Mouse (Mus musculus) lung, postnatal 0 days (tissue): ENCODE measurements around the gene Neu3. TPM values are rescaled to one million over a fixed set of nuclear protein-coding genes. Genes with fewer than 3 reads are reported as not detected.

ENCODE experiments used
- ATAC-seq: fragments of 200-750 bp; cut with Nextera tagmentation; 2 replicates; pipeline ENCODE4 v1.8.0; 2017; ENCODE audit warnings: moderate library complexity
- DNase-seq: peaks from one replicate; pipeline ENCODE4 v3.0.0-alpha.2; 2016; ENCODE audit warnings: low spot score
- H3K27ac ChIP-seq: fragments of 300-500 bp; sonication (generic); 2 replicates; pipeline ENCODE4 v1.5.1; 2014; ENCODE audit warnings: antibody characterized with exemption, mild to moderate bottlenecking, low read length, mixed read lengths
- H3K27me3 ChIP-seq: fragments of 300-500 bp; sonication (generic); replicated peaks from 2 replicates; pipeline ENCODE4 v1.6.1; 2014; ENCODE audit warnings: low read length, mixed read lengths; ENCODE audit not compliant: insufficient read depth
- H3K36me3 ChIP-seq: fragments of 300-500 bp; sonication (generic); 2 replicates; pipeline ENCODE4 v1.6.1; 2014; ENCODE audit warnings: low read length, mixed read lengths; ENCODE audit not compliant: insufficient read depth
- H3K4me1 ChIP-seq: fragments of 300-500 bp; sonication (generic); 2 replicates; pipeline ENCODE4 v1.6.1; 2014; ENCODE audit warnings: antibody characterized with exemption, low read depth, low read length, mixed read lengths; ENCODE audit not compliant: insufficient read depth
- H3K4me2 ChIP-seq: fragments of 300-500 bp; sonication (generic); replicated peaks from 2 replicates; pipeline ENCODE4 v1.6.1; 2014; ENCODE audit warnings: low read depth, mild to moderate bottlenecking, low read length, moderate library complexity, mixed read lengths
- H3K4me3 ChIP-seq: fragments of 300-500 bp; sonication (generic); 2 replicates; pipeline ENCODE4 v1.5.1; 2014; ENCODE audit warnings: low read depth, low read length
- H3K9ac ChIP-seq: fragments of 300-500 bp; sonication (generic); replicated peaks from 2 replicates; pipeline ENCODE4 v1.6.1; 2014; ENCODE audit warnings: low read depth, mild to moderate bottlenecking
- H3K9me3 ChIP-seq: fragments of 300-500 bp; sonication (generic); 2 replicates; pipeline ENCODE4 v1.6.1; 2016; ENCODE audit warnings: low read length, mixed read lengths
- CTCF ChIP-seq: IDR thresholded peaks from 2 replicates; pipeline ENCODE4 v1.5.1; 2016; ENCODE audit warnings: antibody characterized with exemption, mild to moderate bottlenecking
- EP300 ChIP-seq: IDR thresholded peaks from 2 replicates; pipeline ENCODE4 v1.6.1; 2016; ENCODE audit warnings: antibody characterized with exemption, mild to moderate bottlenecking, control low read depth
- WGBS: fragments of 180-500 bp; shearing (Covaris S2); extraction: QIAGEN DNeasy Blood & Tissue Kit; methylation state at CpG from one replicate; pipeline ENCODE4 v1.1.7; 2014; 5-methylcytosine and 5-hydroxymethylcytosine counted together
- polyA plus RNA-seq: library from polyadenylated mRNA; unstranded; fragments of >200 nt; fragmentation: Nextera tagmentation; extraction: Ambion mirVana; gene quantifications from 2 replicates; pipeline ENCODE4 v1.2.1, GENCODE M21; 2015

Neu3 gene
- polyA plus RNA-seq, 1 experiment from 2014 or later, result 7.6 TPM

DNA sequence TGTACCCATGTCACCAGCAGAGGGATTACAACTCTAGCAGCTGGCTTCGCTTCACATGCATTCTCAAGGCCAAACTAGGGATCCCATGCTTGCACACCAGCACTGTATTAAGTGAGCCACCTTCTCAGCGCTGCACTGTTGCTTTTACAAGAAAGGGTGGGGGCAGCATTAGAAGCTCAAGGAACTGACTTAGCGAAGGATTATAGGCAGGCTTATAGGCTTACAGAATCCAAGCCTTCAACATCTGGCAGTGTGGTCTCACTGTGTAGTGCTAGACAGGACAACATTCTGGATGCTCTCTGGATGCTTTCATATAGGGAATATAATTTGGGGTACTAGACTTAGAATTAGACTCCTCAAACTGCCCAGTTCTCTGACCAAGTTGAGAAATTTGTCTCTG, 10.0 kb upstream of the Neu3 start:
- no peaks in the 10 kb centered on the region for H3K9me3 ChIP-seq
- no peak overlapping the region for H3K9ac ChIP-seq
- no peak overlapping the region for H3K4me3 ChIP-seq
- H3K27me3 ChIP-seq, result no peaks in the 10 kb centered on the region
- H3K4me2 ChIP-seq, result no peak overlapping the region
- TF ChIP-seq EP300 (no peak), CTCF (peak; percentile 32)
- H3K36me3 ChIP-seq, result peaks cover 6% of the 10 kb centered on the region; the same call in 1 of the 2 replicates
- DNase-seq, result no peak
- peaks cover 6% of the 10 kb centered on the region; the same call in 1 of the 2 replicates for H3K4me1 ChIP-seq
- 71% methylated on average over 3 of the region's 3 CpGs for WGBS
- no peak for ATAC-seq
- H3K27ac ChIP-seq, result peak overlapping the region; percentile 55

DNA sequence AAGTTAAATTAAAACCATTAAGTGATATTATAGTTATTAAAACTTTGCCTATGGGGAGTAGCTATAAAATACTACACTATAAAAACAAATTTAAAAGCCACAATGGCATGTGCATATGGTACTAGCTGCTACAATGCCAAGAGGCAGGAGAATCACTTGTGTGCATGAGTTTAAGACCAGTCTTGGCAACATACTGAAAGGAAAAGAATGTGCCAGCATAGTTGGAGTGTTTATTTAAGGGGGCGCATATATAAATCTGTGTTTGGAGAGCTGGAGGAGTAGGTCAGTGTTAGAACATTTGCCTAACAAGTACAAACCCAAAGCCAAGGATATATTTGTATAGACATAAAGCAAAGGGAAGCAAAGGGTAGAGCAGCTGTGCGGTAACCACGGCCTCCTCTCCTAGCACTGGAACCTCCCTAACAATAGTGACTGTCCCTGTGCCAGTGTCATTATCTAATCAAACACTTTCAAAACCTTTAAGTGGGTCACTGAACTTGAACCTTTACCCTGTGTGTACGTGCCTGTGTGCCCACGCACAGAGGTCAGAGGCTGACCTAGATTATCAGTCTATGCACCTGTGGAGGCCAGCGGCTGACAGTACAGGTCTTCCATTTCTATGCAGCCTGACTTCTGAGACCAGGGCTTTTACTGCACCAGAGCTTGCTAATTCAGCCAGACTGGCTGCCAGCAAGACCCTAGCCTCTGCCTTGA, 9.3 kb upstream of the Neu3 start:
- 45% methylated on average over 6 of the region's 6 CpGs for WGBS
- Histone ChIP-seq H3K27ac (peak overlapping the region; percentile 55), H3K9ac (no peak overlapping the region), H3K9me3 (no peaks in the 10 kb centered on the region), H3K27me3 (no peaks in the 10 kb centered on the region), H3K4me2 (no peak overlapping the region), H3K4me3 (no peak overlapping the region), H3K4me1 (peaks cover 6% of the 10 kb centered on the region; the same call in 1 of the 2 replicates), H3K36me3 (no peaks in the 10 kb centered on the region)
- TF ChIP-seq CTCF, result no peak
- peak; percentile 90 for TF ChIP-seq EP300
- DNase-seq, result peak; percentile 91
- ATAC-seq, result peak; percentile 88

DNA sequence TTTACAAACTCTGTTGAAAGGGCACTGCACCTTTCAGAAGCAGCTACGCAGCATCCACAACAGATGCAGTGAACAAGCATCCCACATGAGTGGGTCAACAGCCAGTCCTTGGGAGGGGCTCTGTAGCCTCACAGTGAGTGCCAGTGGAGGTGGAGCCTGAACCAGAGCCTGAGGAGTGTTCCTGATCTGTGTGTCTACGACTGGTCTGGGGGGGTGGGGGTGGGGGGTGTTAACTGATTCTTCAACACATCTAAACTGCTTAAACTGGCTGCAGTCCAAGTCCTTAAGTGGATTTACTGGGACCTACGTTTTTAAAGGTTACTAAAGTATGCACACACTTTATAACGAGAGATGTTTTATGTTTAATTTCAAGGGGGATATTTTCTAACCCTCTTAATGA, 8.6 kb upstream of the Neu3 start:
- Histone ChIP-seq H3K27ac (peak overlapping the region; percentile 57; the same call in 1 of the 2 replicates), H3K4me1 (peaks cover 6% of the 10 kb centered on the region; the same call in 1 of the 2 replicates), H3K4me3 (no peak overlapping the region), H3K4me2 (no peak overlapping the region), H3K9me3 (no peaks in the 10 kb centered on the region), H3K9ac (no peak overlapping the region), H3K27me3 (no peaks in the 10 kb centered on the region), H3K36me3 (no peaks in the 10 kb centered on the region)
- ATAC-seq (peak; percentile 92), DNase-seq (peak; percentile 82)
- 37% methylated on average over 4 of the region's 4 CpGs for WGBS
- TF ChIP-seq EP300 (no peak; the same call in 1 of the 2 replicates), CTCF (no peak)

DNA sequence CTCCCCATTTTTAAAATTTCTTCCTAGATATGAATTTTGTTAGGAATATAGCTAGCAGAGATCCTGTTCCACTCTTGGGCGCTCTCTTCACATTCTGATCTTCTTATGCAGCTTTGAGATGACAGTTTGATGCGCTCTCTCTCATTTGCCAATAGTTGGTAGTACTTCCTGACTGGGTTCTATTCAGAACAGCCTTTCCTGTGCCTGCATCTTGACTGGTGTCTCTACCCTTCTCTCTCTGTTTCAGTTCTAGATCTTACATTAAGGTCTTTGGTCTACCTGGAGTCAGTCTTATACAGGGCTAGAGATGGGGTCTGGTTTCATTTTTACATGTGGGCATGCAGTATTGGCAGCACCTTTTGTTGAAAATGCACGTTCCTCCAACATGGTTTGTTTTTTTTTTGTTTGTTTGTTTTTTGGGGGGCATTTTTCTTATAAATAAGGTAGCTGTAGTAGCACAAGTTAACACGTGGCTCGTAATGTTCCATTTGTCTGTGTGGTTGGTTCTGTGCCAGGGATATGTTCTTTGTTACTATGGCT, 6.2 kb upstream of the Neu3 start:
- Histone ChIP-seq H3K4me1 (no peaks in the 10 kb centered on the region), H3K9me3 (no peaks in the 10 kb centered on the region)
- 80% methylated on average over 5 of the region's 5 CpGs for WGBS

DNA sequence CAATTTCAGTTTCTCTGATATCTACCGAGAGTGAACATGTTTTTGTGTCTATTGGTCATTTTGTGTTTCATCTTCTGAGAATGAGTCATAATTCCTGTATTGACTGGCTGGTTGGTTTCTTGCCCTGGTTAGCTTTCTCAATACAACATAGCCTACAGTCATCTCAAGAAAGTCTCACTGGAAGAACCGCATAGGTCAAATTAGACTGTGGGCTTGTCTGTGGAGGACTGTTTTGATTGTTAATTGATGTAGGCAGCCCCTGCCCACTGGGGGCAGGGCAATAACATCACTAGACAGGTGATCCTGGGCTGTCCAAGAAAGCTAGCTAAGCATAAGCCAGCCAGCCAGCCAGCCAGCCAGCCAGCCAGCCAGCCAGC, 5.6 kb upstream of the Neu3 start:
- H3K4me3 ChIP-seq, result no peak overlapping the region
- 82% methylated on average over 2 of the region's 2 CpGs for WGBS
- ATAC-seq (no peak), DNase-seq (no peak)
- H3K27ac ChIP-seq, result no peak overlapping the region
- no peak overlapping the region for H3K4me2 ChIP-seq
- no peaks in the 10 kb centered on the region for H3K9me3 ChIP-seq
- H3K36me3 ChIP-seq, result no peaks in the 10 kb centered on the region
- H3K27me3 ChIP-seq, result no peaks in the 10 kb centered on the region
- H3K4me1 ChIP-seq, result no peaks in the 10 kb centered on the region
- TF ChIP-seq CTCF (no peak), EP300 (no peak)
- H3K9ac ChIP-seq, result no peak overlapping the region

More for the DNA sequence above, 6.2 kb upstream of the Neu3 start:
- no peak for DNase-seq
- ATAC-seq, result no peak
- no peak overlapping the region for H3K4me3 ChIP-seq
- no peaks in the 10 kb centered on the region for H3K36me3 ChIP-seq
- no peak overlapping the region for H3K9ac ChIP-seq
- no peak for TF ChIP-seq EP300
- TF ChIP-seq CTCF, result no peak
- H3K27ac ChIP-seq, result no peak overlapping the region
- H3K27me3 ChIP-seq, result no peaks in the 10 kb centered on the region
- H3K4me2 ChIP-seq, result no peak overlapping the region

DNA sequence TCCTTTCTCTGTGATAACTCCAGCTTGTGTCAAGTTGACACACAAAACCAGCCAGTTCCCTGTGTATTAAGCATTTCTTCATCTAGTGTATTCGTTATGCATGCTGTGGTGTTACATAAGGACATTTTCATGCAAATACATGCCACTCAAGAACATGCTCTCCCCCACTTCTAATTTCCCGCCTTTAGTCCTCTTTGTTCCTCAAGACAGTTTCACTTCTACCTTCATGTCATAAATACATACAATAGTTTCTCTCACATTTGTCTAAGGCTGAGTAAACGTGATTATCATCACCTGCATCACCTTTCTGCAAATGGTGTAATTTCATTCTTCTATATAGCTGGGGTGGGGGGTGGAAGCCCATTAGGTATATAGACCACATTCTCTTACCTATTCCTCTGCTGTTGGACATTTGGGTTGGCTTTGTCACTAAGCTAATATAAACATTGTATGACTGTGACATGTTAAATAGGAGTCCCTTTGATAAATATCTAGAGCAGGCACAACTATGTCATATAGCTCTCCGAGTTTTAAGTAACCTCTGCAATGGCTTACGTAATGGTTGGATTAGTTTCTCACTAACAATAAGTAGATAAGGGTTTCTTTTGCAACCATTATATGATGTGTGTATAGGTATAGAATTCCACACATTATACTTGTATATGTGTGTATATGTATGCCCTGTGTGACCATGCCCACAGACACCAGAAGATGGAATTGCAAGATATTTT, 5.1 kb upstream of the Neu3 start:
- Histone ChIP-seq H3K4me3 (no peak overlapping the region), H3K4me2 (no peak overlapping the region), H3K36me3 (no peaks in the 10 kb centered on the region), H3K27ac (no peak overlapping the region), H3K27me3 (no peaks in the 10 kb centered on the region), H3K9ac (no peak overlapping the region), H3K9me3 (no peaks in the 10 kb centered on the region), H3K4me1 (no peaks in the 10 kb centered on the region; the same call in 1 of the 2 replicates)
- ATAC-seq, result no peak
- 70% methylated on average over 5 of the region's 5 CpGs for WGBS
- DNase-seq, result no peak
- TF ChIP-seq EP300 (no peak), CTCF (no peak)
